In genomic region chr2:122720564-122720963, GRCm38 (mm10) we compare ENCODE assay signal across 23 mouse cellular contexts. TPM values are rescaled to one million over a fixed set of nuclear protein-coding genes. Genes with fewer than 3 reads are reported as not detected.
DNase-seq lines count a peak whose midpoint lies in the region; ATAC-seq lines count a peak whose summit lies in the region.
"Had no signal": no experiment of that assay in that cellular context is flagged by ENCODE, and none has a peak within 500 bp of the region (broad histone marks: within the 10 kb centered on the region; RNA-seq: fewer than 3 reads in every experiment).

No protein-coding gene starts in this region.

- ATAC-seq in intestine, embryonic 15.5 days: 0 out of 2 replicates have a peak, but pooled peaks have one; percentile 34
- ATAC-seq: forebrain, embryonic 14.5 days; liver, postnatal 0 days; lung, postnatal 0 days had no signal

- H3K27ac ChIP-seq in intestine, embryonic 15.5 days: no peak overlapping the region
- H3K27ac ChIP-seq: embryonic facial prominence, embryonic 13.5 days; hindbrain, embryonic 13.5 days; layer of hippocampus, adult 2 months; limb, embryonic 12.5 days; midbrain, embryonic 12.5 days; neural tube, embryonic 15.5 days had no signal

- WGBS in intestine, embryonic 15.5 days: 64% methylated on average over 3 of the region's 3 CpGs

- no peak overlapping the region for H3K9ac ChIP-seq in intestine, embryonic 15.5 days
- H3K9ac ChIP-seq: embryonic facial prominence, embryonic 13.5 days; hindbrain, embryonic 13.5 days; limb, embryonic 12.5 days; liver, postnatal 0 days; midbrain, embryonic 12.5 days; neural tube, embryonic 15.5 days had no signal

- H3K4me2 ChIP-seq in intestine, embryonic 15.5 days (replicated peaks): no peak overlapping the region
- H3K4me2 ChIP-seq: embryonic facial prominence, embryonic 13.5 days; hindbrain, embryonic 13.5 days; limb, embryonic 12.5 days; liver, embryonic 11.5 days; midbrain, embryonic 12.5 days; neural tube, embryonic 15.5 days had no signal

- no peaks in the 10 kb centered on the region for H3K4me1 ChIP-seq in intestine, embryonic 15.5 days (replicated peaks)
- H3K4me1 ChIP-seq: embryonic facial prominence, embryonic 13.5 days; hindbrain, embryonic 13.5 days; limb, embryonic 12.5 days; midbrain, embryonic 12.5 days; neural tube, embryonic 15.5 days had no signal

- no peaks in the 10 kb centered on the region for H3K27me3 ChIP-seq in intestine, embryonic 15.5 days (replicated peaks)
- H3K27me3 ChIP-seq: embryonic facial prominence, embryonic 13.5 days; limb, embryonic 12.5 days; midbrain, embryonic 12.5 days; neural tube, embryonic 15.5 days had no signal

- no peak overlapping the region for H3K4me3 ChIP-seq in intestine, embryonic 15.5 days (replicated peaks)
- H3K4me3 ChIP-seq: embryonic facial prominence, embryonic 13.5 days; hindbrain, embryonic 13.5 days; layer of hippocampus, adult 2 months; limb, embryonic 12.5 days; midbrain, embryonic 12.5 days; neural tube, embryonic 15.5 days had no signal

- intact Hi-C loops in heart, postnatal 10 days (cut with DNase I): no loop called here

- DNase-seq in heart, adult 11 months: peak; percentile 37
- DNase-seq in heart, postnatal 10 days: no peak
- DNase-seq in thymus, postnatal 0 days (ENCODE audit: low spot score): peak; percentile 82
- no peak for DNase-seq in layer of hippocampus, postnatal 25 days (ENCODE audit: extremely low spot score in 1 of 2, low spot score in 1 of 2)
- no peak for DNase-seq in kidney, postnatal 36 days
- no peak for DNase-seq in embryo, embryonic 10.5 days (ENCODE audit: low spot score)
- DNase-seq: adrenal gland, postnatal 25 days; cerebellum, postnatal 14 days; gastrocnemius, postnatal 14 days; heart, postnatal 14 days; kidney, adult 9 months; kidney, postnatal 14 days; liver, postnatal 0 days had no signal

- no peaks in the 10 kb centered on the region for H3K36me3 ChIP-seq in intestine, embryonic 15.5 days
- H3K36me3 ChIP-seq: embryonic facial prominence, embryonic 13.5 days; hindbrain, embryonic 13.5 days; limb, embryonic 12.5 days; midbrain, embryonic 12.5 days; neural tube, embryonic 15.5 days had no signal

- no peaks in the 10 kb centered on the region for H3K9me3 ChIP-seq in intestine, embryonic 15.5 days
- H3K9me3 ChIP-seq: embryonic facial prominence, embryonic 13.5 days; hindbrain, embryonic 13.5 days; limb, embryonic 12.5 days; midbrain, embryonic 12.5 days; neural tube, embryonic 15.5 days had no signal

RNA-seq across cellular contexts. Expression of gene Bloc1s6, which starts 17.7 kb away (rescaled TPM):
- total RNA-seq in heart, postnatal 10 days (2021): 10 to 100 TPM; 16.4 to 22.7 TPM
- 46.8 and 46.9 TPM in 2 replicates for polyA plus RNA-seq in intestine, embryonic 15.5 days (2015; fragmentation: Nextera tagmentation; extraction: Ambion mirVana)
- 49.5 and 54.0 TPM in 2 replicates for polyA plus RNA-seq in thymus, postnatal 0 days (2015; fragmentation: Nextera tagmentation; extraction: Ambion mirVana)
- total RNA-seq in layer of hippocampus, postnatal 25 days (2021): 10 to 100 TPM; 22.8 to 23.6 TPM

RNA-seq across cellular contexts. Expression of gene Slc30a4, which starts 18.1 kb away (rescaled TPM):
- 10 to 100 TPM; 14.9 to 15.0 TPM for total RNA-seq in heart, postnatal 10 days (2021)
- polyA plus RNA-seq in intestine, embryonic 15.5 days (2015; fragmentation: Nextera tagmentation; extraction: Ambion mirVana): 10.2 and 10.8 TPM in 2 replicates
- polyA plus RNA-seq in thymus, postnatal 0 days (2015; fragmentation: Nextera tagmentation; extraction: Ambion mirVana): 5.9 and 6.2 TPM in 2 replicates
- 10 to 100 TPM; 28.4 to 29.4 TPM for total RNA-seq in layer of hippocampus, postnatal 25 days (2021)

RNA-seq across cellular contexts. Expression of gene Sqor, which starts 44.5 kb away (rescaled TPM):
- 10 to 100 TPM; 22.2 to 22.8 TPM for total RNA-seq in heart, postnatal 10 days (2021)
- polyA plus RNA-seq in intestine, embryonic 15.5 days (2015; fragmentation: Nextera tagmentation; extraction: Ambion mirVana): 25.7 and 27.3 TPM in 2 replicates
- 5.7 and 6.3 TPM in 2 replicates for polyA plus RNA-seq in thymus, postnatal 0 days (2015; fragmentation: Nextera tagmentation; extraction: Ambion mirVana)
- total RNA-seq in layer of hippocampus, postnatal 25 days (2021): 1 to 10 TPM; 4.0 to 5.4 TPM

Comparison
In these comparisons a context has a peak if more than half of its experiments do, and no peak if none do; other contexts are left out.
1. DNase-seq: peak in heart, adult 11 months (single experiment) and thymus, postnatal 0 days (single experiment); none in heart, postnatal 10 days (0 of 2), layer of hippocampus, postnatal 25 days (0 of 2), kidney, postnatal 36 days (0 of 2) and embryo, embryonic 10.5 days (single experiment).